Mouse (Mus musculus) cerebellum, postnatal 25 days (tissue): Measurements from ENCODE around the gene Rimkla.

ENCODE experiments used
- DNase-seq, 2 experiments: peaks; one replicate each; pipeline ENCODE4 v3.0.0; 2021; ENCODE audit warnings: mixed read lengths in 2 of 2

The Rimkla gene

GRCm38 (mm10) chr4:119467720-119468380, 24.6 kb downstream of the Rimkla start:
- peak; percentile 68 to 73 for DNase-seq

GRCm38 (mm10) chr4:119465841-119466240, 26.6 kb downstream of the Rimkla start:
- DNase-seq, result peak; percentile 37 to 51

DNA sequence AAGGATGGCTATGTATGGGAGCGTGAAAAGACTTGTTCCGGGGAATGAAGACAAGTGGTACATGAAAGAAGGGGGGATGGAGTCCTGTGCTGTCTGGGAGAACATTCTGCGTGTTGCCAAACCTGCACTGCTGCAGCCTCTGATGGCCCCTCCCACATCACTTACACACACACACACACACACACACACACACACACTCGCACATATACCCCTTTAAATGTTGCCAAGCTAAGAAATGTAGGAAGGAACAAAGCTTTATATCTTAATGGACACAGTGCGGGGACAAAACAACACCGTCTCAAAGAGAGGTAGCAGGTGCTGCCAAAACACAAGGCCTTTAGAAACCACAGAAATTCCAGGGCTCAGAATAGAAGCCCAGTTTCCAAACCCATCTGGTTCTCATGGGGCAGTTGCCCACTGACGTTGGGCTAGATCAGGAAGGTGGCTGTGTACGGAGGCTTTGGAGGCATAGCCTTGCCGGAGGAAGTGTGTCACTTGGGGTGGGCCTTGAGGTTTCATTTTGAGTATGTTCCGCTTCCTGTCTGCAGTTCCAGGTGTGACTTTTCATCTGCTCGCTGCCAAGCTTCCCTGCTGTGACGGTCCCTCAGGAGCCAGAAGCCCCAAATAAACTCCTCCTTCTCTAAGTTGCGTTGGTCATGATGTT, 28.5 kb downstream of the Rimkla start:
- DNase-seq, result no peak

- peak; percentile 79 to 89 for DNase-seq
Observed at GRCm38 (mm10) chr4:119462858-119463755, 29.3 kb downstream of the Rimkla start.

DNA sequence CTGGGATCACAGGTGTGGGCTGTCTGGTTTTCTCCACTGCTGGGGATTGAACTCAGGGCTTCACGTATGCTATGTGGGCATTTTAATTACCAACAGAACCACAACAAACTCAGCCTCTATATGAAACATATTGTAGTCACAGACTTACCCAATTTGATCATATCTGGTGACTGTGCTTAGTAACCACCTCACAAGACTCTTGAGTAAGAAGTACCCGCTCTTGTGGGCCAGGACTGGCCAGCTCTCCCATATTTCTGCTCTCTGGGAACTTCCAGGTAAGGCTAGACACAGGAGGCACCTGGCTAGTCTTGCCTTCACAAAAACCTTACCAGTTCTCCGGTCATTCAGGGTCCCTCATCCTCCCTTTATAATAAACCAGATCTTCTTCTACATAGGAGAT, 30.0 kb downstream of the Rimkla start:
- no peak for DNase-seq

DNA sequence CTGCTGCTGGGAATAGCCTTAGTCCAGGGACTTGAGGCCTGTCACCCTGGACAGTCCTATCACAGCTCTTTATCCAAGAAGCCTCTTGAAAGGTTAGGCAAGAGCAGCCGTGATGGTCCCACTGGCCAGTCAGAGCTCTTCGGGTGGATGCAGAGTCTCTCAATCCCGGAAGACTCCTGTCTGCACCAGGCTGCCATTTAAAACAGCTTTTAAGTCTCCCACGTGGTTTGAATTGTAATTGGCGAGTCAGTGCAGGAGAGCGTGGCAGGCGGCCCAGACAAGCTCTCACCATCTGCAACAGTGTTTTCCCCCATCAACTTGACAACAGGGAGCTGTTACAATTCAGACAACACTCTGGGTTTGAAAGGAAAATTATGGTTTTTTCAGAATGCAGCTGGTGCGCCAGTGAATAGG, 31.7 kb downstream of the Rimkla start:
- DNase-seq, result peak; percentile 84 to 88

GRCm38 (mm10) chr4:119460296-119460695, 32.1 kb downstream of the Rimkla start:
- DNase-seq, result peak in 1 of 2 experiments; percentile 60

GRCm38 (mm10) chr4:119453533-119453932, 38.9 kb downstream of the Rimkla start:
- DNase-seq, result no peak

GRCm38 (mm10) chr4:119453128-119453527, 39.3 kb downstream of the Rimkla start:
- DNase-seq, result no peak

DNA sequence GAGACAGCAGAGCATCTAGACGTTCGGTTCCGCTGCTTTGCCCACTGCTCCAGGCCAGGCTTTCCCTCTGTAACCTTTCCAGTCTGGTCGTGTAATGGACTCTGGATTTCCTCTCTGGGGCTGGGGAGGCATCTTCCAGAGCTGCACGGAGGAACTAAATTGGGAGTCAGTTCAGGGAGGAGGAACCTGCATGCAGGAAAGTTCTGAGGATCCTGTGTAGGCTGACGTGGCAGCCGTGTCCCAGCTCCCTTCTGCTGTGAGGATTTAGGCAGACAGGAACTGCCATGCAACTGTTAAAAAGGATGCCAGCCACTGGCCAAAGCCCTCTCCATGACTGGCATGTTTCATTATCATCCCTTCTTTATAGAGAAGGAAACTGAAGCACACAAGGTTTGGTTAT, 42.0 kb downstream of the Rimkla start:
- no peak for DNase-seq

- no peak for DNase-seq
Observed at GRCm38 (mm10) chr4:119447786-119448185, 44.6 kb downstream of the Rimkla start.

DNA sequence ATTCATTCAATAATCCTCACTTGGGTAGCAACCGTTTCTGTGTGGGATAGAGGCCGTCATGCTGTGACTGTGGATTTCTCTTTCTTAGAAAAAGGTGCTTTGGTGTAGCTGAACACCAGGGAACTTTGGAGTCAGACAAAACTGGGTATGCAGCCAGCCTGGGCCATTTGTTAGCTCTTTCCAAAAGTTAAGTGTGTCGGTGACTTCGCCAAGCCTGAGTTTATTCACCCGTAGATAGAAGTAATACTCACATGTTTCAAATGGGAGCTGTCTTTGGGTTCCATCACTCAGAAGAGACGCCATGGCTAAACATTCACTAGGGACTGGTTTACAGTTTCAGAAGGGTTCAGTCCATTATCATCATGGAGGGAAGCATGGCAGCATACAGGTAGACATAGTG, 45.2 kb downstream of the Rimkla start:
- no peak for DNase-seq

DNA sequence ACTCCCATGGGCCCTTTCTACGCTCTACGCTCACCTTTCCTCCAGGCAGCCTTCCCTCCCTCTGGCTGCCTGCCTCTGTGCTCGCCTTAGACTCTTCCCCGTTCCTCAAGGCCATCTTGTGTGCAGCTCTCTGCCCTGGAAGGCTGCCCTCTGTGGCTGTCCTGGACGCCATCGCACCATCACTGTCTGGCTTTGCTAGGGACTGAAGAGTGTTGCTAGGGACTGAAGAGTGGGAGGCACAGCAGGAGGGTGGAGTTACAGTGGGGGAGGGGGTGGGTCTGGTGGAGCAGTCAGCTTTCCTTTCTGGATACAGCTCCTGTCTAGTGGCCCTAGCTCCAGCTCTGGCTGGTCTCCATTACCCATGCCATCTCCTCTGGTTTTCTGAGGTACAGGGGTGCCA, 49.9 kb downstream of the Rimkla start:
- no peak for DNase-seq

- no peak for DNase-seq
Observed at GRCm38 (mm10) chr4:119441836-119442235, 50.6 kb downstream of the Rimkla start.

DNA sequence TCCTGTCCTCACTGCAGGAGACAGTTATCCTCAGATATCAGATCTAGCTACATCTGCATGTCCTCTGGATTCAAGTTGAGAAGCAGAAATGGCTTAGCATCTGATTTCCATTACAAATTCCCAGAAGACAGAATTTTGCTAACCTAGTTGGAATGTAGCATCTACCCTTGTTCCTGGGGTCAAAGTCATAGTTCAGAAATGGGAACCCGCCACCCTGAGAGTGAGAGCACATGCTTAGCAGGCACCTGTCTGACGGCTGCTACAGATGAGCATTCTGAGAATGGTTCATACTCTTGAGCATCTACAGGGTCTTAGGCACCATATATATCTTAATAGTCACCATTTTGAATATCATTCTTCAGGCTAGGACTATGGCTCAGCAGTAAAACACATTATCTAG, 54.5 kb downstream of the Rimkla start:
- DNase-seq, result no peak

GRCm38 (mm10) chr4:119430678-119431077, 61.8 kb downstream of the Rimkla start:
- DNase-seq, result peak; percentile 79 to 91

DNA sequence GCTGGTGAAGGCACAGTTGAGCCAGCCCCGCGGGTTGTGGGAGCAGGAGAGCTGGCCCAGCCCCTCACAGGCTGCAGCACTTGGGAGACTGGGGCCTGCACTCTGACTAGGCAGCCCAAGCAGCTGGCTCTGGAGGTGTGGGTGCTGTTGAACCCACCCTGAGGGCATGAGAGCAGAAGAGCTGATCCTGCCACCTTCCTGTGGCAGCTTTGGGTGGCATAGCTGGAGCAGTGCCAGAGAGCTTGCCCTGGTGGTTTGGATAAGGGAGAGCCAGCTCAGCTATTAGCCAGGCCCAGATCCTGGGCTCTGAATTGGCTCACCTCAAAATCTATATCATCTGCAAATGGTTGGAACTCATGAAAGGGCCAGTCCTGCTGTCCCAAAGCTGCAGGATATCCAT, 64.7 kb downstream of the Rimkla start:
- DNase-seq, result peak in 1 of 2 experiments; percentile 29

DNA sequence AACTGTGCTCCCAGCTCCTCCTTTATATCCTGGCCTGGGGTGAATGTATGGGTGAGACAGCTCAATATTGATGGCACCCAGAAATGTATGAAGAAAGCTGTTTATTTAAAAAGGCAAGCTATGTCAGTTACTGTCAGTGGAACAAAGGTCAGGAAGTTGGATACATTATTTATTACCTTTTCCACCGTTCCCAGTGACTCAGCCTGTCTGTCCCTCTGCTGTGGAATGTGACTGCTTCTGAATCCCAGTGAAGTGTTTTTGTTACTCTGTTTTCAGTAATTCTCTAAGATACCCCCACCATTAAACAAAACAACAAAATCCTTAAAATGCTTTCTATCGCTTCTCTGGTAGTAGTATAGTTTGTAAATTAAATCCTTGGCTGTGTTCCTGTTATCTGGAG, 66.8 kb downstream of the Rimkla start:
- DNase-seq, result no peak

DNA sequence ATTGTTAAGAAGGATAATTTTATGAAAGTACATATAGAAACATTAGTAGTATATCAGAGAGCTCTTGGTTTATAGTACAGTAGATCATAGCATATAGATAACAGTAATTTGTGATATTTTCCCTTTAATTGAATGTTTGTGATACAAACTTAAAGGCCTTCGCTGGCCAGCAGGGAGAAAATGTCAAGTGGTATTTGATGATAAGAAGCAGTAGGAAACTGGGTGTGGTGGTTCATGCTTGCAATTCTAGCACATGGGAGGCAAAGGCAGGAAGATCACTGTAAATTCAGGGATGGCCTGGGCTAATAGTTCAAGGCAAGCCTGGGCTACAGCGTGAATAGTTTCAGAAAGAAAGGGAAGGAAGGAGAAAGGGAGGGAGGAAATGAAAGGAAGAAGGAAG, 67.4 kb downstream of the Rimkla start:
- DNase-seq, result no peak

DNA sequence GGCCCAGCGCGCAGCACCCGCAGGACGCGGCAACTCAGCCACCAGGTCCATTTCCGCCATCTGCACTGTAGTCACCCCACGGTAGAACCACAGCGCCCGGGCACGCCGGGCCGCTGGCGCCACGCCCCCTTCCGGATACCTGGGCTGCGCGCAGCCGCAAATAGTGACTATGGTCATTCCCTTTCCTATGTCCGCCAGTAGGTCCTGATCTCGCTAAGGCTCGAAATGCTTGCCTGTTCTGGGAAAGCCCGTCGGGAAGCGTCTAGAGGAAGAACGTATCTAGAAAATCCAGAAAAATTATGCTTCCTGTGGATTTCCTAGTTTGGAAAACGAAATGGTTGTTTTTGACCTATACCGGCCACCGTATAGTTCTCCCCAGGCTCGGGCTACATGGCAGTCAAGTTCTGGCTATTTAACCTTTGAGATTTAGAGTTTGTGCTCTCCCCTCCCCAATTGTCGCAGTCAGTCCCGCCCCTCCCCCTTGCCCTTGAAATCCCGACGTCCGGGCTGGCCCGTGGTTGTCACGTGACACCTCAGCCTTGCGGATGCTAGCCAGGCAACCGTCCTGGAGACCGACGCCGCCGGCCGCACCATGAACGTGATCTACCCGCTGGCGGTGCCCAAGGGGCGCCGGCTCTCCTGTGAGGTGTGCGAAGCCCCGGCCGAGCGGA, 70.0 kb downstream of the Rimkla start, which contains the start of the genes Ppcs and Zmynd12:
Ppcs (minus strand) TSS at position 127 of the 671 bp plus-strand sequence.
Zmynd12 (plus strand) TSS at position 521 of the 671 bp plus-strand sequence.
- peak; percentile 93 to 96 for DNase-seq

DNA sequence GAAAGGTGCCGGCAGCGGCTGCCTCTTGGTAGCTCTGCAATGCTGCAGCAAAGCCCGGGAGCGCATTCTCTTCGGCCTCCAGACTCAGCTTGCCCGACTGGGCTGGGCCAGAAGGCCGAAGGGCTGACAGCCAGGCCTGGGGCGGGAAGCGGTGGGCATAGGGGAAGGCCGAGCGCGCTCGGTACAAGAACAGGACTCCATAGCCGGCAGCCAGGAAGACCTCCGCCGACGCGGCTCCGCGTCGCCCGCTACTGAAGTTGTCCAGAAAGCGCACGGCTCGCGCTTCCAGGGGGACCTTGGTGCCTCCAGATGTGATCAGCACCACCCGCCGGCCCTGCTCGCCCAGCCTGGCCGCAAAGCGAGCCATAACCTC, 70.5 kb downstream of the Rimkla start:
- DNase-seq, result peak in 1 of 2 experiments; percentile 67

DNA sequence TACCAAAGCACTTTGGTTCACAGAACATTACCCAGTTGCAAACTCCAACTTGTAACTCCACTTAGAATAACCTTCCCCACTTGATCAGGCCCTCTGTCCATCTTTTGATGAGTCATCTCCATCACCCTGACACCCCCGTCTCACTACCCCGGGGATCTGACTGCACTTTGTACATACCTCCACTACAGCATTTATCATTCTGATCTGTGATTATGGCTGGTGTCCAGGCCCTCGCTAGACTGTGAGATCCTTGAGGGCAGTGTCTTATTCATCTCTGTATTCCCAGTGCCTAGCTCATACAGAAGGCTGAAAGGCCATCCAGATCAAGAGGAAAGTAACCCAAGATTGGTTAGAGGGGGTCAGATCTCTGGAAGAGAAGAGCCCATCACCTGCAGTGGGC, 71.2 kb downstream of the Rimkla start:
- DNase-seq, result no peak

GRCm38 (mm10) chr4:119417894-119418293, 74.5 kb downstream of the Rimkla start:
- DNase-seq, result no peak
